Mouse (Mus musculus) hindlimb bud, embryonic 11.5 days (tissue): ENCODE results near the gene Senp1.

Experiments
- DNase-seq: peaks from one replicate; pipeline ENCODE4 v3.0.0-alpha.2; 2012; ENCODE audit warnings: low read depth, low spot score; ENCODE audit errors: extremely low spot score

Senp1 gene

GRCm38 (mm10) chr15:98093121-98094011, at the start of gene Senp1:
Gene Senp1, minus strand, starts transcription at chr15:98093744.
- DNase-seq, result no peak

- no peak for DNase-seq
Observed at GRCm38 (mm10) chr15:98142515-98142914, 49.0 kb upstream of the Senp1 start.

DNA sequence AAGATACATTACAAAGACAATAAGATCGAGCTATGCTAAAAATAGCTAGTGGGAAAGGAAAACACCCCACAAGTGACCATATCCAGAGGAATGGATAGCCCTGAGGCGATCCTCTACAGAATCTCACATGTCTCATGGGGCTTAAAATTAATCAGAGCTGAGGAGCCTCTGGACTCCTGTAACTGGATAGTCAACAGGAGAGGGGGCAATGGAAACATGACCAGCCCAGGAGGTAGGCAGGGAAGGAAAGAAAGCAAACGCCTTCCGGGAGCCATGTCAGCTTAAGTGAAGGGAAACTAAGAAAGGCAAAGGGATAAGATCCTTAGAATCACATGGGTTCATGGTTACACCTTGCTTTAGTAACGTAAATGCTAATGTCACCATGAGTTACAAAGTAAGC, 47.3 kb upstream of the Senp1 start:
- DNase-seq, result no peak

- DNase-seq, result no peak
Observed at GRCm38 (mm10) chr15:98139763-98140162, 46.2 kb upstream of the Senp1 start.

GRCm38 (mm10) chr15:98136871-98137270, 43.3 kb upstream of the Senp1 start:
- no peak for DNase-seq

GRCm38 (mm10) chr15:98135671-98136070, 42.1 kb upstream of the Senp1 start:
- no peak for DNase-seq

GRCm38 (mm10) chr15:98134666-98135065, 41.1 kb upstream of the Senp1 start:
- no peak for DNase-seq

DNA sequence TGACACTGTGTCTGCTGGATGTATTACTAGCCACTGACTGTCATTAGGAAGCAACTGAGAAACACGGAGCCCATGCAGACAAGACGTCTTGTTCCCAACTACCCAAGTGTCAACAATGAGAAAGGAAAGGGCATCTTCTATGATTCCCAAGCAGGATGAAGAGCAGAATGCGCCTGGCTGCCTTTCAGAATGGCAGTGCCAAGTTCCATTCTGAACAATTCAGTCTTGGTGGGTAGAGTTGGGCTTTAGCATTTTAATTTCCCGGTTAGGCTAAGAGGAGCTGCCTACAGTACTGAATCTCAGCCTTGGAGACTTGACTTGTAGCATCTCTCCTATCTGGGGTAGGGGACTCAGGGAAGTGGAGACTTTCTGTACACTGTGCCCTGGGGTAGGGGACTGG, 40.5 kb upstream of the Senp1 start:
- DNase-seq, result no peak

DNA sequence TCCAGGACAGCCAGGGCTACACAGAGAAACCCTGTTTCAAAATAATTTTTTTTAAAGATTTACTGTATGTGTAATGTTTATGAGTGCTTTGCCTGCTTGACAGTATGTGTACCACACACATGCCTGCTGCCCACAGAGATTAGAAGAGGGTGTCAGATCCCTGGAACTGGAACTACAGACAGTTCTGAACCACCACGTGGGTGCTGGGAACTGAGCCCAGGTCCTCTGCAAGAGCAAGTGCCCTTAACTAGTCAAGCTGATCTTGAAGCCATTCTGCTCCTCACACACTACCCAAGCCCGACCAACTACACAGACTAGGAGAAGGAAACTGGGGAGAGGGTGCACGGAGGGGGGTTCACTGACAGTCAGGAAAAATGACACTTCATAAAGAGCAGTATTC, 39.9 kb upstream of the Senp1 start:
- no peak for DNase-seq

DNA sequence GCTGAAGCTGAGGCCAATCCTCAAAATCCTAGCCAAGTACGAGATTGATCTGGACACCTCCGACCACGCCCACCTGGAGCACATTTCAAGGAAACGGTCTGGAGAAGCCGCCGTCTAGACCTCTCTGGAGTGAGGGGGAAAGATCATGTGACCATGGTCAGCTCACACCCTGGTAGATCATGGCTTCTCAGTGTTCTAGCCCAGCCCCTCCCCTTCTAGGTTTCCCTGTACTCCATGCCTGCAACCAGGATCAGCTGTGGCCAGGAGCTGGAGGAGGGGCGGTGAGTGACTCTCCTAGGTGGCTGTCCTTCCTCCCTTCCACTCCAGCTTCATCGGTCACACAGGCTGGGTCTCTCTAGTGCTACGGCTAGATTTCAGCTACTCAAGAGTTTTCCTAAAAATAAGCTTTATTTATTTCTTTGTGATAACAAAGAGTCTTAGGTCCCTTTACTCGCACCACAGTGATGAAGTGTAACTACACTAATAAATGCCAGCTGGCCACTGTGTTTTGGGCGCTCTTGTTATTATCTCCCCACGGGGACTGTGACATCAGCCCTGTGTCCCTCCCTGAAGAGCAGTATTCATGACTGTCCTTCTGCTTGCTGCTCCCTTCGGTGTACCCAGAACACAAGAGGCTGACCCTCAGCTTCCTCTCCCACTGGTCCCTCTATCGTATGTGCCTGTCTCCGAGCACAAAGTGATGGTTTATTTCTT, 38.6 kb upstream of the Senp1 start:
- no peak for DNase-seq

DNA sequence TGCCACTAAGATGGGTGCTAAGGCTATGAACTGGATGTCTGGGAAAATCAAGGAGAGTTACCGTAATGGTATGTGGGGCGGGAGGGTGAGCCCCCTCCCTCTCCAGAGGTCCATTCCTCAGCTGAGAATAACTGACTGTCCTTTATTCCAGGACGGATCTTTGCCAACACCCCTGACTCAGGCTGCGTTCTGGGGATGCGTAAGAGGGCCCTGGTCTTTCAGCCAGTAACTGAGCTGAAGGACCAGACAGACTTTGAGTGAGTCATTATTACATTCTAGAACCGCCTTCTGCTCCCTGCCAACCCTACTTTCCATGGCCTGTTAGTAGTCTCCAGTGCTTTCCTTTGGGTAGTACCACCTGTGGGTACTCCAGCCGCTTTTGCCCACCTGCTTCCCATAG, 37.9 kb upstream of the Senp1 start:
- no peak for DNase-seq

- DNase-seq, result no peak
Observed at GRCm38 (mm10) chr15:98131001-98131400, 37.5 kb upstream of the Senp1 start.

DNA sequence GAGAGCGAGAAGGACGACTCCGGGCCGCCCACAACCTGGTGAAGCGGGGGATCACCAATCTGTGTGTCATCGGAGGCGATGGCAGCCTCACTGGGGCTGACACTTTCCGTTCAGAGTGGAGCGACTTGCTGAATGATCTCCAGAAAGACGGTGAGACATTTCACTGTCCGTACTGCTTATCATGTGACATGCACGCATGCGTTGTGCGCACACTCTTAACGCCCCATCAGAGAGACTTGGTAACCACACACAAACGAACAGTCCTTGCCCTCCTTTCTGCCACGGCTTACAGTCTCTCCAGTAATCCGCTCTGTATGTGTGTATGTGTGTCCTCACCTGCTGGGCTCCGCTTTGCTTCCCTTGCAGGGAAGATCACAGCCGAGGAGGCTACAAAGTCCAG, 27.3 kb upstream of the Senp1 start:
- DNase-seq, result no peak

DNA sequence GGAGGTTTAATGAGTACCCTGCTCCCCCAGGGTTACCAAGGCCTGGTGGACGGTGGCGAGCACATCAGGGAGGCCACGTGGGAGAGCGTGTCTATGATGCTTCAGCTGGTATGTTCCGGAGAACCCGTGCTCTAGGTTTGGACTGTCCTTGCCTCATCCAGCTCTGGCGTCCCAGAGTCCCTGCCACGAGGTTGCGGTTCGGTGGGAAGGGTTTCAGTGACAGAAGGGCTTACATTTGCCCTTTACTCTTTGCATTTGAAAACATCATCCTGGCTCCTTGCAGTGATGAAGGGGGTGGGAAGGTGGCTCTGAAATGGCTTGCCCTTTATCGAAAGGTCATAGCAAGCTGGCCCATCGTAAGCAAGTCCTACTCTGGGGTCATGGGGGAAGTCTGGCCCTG, 25.8 kb upstream of the Senp1 start:
- no peak for DNase-seq

DNA sequence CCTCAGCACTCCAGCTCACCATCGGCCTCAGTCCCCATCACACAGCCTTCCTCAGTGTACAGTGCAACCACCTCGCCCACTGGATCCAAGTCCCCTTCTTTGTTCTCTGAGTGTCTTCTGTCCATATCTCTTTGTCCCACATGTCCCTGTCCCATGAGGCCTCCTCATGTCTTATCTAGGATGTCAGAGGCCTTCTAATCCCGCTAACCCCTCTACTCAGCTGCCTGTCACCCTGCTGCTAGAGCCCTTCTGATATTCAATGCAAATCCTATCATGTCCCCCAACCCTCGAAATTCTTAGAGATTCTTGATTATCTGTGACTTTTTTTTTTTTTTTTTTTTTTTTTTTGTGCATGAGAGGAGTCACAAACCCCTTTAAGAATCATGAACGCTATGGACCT, 22.7 kb upstream of the Senp1 start:
- DNase-seq, result no peak

DNA sequence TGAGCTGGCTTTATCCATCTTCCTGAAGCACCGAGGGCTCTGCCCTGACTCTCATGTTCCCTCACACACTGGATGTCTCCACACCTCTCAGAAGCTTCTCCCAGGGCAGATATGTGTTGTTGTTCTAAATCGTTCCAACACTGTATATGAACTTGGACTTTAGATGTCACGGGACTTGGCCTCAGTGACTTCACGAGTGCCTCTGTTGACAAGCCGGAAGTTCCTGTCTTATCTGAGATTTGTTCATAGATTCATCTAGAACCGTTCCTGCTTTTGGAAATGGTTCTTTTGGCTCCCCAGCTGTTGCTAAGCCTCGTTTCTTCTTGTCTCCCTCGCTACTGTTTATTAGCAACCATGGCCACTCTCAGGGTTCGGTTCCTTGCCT, 22.2 kb upstream of the Senp1 start:
- DNase-seq, result no peak

DNA sequence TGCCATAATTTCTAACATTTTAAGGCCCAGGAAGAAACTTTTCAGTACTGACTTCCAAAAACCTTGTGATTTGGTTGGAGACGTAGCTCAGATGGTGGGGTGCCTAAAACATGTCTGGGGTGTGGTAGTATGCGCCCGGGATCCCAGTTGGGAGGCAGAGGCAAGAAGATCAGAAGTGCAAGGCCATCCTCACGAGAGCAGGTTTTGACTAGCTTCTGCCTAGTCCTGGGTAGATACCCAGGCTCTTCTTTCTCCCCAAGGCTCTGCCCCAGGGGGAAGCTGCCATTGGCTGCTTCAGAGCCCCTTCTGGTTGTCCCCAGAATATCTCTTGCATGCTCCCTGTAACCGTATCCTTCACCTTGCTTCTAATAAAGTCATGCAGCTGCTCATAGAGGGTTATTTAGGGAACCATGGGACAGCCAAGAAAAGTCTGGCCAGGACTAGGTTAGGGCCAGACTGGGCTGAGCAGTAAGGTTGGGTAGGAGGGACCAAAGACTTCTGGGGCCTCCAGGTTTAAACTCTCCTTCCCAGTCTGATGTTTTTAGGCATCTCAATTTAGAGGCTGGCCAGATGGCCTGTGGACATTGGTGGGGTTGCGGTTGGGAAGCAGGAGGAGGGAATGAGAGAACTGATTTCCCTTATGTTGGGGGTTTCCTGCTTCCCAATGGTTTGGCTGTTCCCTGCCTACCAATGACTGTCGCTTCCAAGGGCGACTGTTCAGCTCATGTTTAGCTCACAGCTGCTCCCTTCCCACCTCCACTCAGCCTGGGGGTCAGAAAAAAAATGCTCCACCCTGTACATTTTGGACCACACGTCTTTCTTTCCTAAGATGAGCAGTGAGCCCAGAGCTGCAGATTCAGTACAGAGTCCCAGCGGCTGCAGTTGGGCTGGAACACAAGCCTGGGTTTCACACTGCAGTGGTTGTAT, 21.6 kb upstream of the Senp1 start:
- no peak for DNase-seq

GRCm38 (mm10) chr15:98114098-98114851, 20.7 kb upstream of the Senp1 start:
- no peak for DNase-seq

DNA sequence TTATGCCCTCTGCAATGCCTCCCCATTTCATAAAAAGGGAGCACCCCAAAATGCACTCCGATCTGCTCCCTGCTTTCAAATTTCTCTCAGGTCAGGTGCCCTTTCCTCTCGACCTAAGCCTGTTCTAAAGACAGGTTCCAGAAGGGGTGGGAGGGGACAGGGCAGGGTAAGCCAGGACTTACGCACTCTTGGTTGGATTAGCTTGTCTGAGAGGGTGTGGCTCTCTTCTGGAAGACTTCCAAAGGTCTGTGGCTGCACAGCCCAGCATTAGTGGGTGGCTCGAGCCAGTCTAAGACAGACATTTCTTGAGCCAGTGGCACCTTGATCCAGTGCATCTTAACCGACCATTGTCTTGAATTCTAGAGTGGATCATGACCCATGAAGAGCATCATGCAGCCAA, 18.2 kb upstream of the Senp1 start:
- DNase-seq, result no peak

- peak; percentile 64 for DNase-seq
Observed at GRCm38 (mm10) chr15:98108297-98109152, 15.0 kb upstream of the Senp1 start.
